Mouse (Mus musculus) gastrocnemius, adult 8-10 months (tissue): Measurements from ENCODE around the gene Zfp282. TPM values are rescaled to one million over a fixed set of nuclear protein-coding genes. Genes with fewer than 3 reads are reported as not detected.
A peak's percentile ranks its signal among the peaks of the same experiment; 100 is the strongest.

Experiments
- DNase-seq, 2 experiments: peaks; one replicate each; pipeline ENCODE4 v3.0.0; 2022; ENCODE audit warnings: low spot score in 2 of 2
- total RNA-seq, 4 experiments: library from RNA; stranded (reverse); gene quantifications; 2 replicates each; pipeline ENCODE4 v1.2.4; 2022

Zfp282 gene
- total RNA-seq, 4 experiments from 2014 or later, result 4.7 to 5.9 (median 4.9) TPM

DNA sequence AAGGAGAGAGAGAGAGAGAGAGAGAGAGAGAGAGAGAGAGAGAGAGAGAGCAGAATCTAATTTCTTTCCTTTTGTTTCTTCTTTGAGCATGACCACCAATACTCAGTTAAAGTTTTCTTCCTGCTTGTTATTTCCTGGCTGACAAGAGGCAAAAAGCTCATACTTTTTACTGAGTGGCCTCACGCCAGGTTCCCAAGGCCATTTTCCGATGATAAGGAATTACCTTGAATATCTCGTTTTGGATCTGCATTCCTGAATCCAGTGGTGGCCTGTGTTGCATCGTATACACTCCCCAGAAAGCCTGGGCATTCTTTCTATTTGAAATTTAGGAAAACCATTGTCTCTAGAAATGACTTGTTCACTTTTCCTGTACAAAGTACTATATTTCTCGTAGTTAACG lies 22.4 kb downstream of the Zfp282 start:
- DNase-seq, result no peak

- DNase-seq, result no peak
These were observed 26.6 kb downstream of the Zfp282 start for GRCm38 (mm10) chr6:47903587-47903986.

GRCm38 (mm10) chr6:47904361-47904760 lies 27.4 kb downstream of the Zfp282 start:
- no peak for DNase-seq

DNA sequence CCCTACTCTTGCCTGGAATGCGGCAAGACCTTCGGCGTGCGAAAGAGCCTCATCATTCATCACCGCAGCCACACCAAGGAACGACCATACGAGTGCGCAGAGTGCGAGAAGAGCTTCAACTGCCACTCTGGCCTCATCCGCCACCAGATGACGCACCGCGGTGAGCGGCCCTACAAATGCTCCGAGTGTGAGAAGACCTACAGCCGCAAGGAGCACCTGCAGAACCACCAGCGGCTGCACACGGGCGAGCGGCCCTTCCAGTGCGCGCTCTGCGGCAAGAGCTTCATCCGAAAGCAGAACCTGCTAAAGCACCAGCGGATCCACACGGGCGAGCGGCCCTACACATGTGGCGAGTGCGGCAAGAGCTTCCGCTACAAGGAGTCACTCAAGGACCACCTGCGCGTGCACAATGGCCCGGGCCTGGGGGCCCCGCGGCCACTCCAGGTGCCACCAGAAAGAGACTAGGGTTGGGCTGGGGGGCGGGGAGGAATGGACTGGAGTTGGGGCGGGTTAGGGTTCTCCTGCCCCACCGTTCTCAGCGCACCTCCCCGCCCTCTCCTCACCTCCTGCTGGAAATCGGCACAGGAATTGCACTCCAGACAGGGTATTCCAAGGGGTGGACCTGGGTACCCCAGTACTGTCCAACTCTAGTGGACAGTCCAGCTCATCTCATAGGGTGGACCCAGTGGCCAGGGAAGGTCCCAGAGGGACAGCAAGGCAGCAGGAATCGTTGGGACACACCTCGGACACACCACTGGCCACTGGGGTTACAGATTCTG lies 28.1 kb downstream of the Zfp282 start:
- no peak for DNase-seq

GRCm38 (mm10) chr6:47906326-47906725 lies 29.3 kb downstream of the Zfp282 start:
- no peak for DNase-seq

DNA sequence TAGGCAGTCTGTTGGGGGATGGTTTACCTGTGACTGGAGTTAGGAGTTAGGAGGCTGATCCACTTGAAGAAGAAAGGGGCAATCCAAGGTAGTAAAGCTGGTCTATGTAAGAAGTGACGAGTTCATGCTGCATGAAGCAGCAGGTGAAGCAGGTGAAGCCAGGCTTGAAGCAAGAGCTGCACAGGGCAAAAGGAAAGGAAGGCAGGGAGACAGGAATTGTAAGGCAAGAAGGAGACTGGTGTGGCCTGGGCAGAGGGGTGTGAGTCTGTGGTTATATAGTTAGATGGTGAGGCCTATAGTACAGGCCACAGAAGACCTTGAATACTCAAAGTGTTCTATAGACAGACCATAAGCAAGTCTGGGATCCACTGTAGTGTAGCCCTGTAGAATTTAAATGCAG lies 32.0 kb downstream of the Zfp282 start:
- no peak for DNase-seq

- DNase-seq, result no peak
These were observed 34.6 kb downstream of the Zfp282 start for GRCm38 (mm10) chr6:47911650-47912049.

GRCm38 (mm10) chr6:47912991-47913390 lies 36.0 kb downstream of the Zfp282 start:
- no peak for DNase-seq

DNA sequence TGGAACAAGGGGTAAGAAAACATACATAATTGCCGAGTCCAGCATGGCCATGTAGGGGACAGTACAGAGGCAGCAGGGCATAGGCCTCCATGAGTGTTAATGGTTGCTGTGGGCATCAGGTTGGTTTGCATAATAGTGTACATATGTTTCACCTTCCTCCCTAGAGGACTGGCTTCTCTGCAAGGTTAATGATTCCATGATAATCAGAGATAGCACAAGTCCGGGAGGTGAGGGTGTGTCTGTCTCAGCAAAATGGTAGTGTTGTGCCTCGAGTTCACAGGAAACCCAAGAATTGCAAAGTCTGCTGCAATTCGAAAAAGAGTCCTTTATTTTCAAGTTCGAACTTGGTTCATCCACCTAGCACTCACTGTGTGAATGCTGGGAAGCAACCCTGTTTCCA lies 40.0 kb downstream of the Zfp282 start:
- no peak for DNase-seq

DNA sequence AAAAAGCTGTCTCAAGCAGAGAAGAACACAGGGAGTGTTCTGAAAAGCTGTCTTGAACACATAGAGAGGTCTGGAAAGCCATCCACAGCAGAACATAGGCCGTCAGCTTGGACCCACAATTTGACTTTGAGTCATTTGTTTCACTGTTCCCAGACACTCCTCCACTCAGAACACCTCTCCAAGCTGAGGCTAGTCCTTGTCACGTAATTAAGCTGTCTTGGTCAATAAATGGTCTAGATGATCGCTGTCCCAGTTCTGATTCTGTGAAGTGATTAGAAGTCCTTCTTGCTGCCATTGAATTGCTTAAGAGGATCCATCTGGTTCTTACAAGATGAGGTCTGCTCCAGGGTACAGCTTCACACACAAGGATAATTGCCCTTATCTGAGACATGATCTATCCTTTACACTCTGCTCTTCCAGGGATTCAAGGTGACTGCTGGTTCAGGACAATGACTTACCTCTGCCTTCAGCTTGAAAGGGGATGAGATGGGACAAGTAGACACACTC lies 41.8 kb downstream of the Zfp282 start:
- DNase-seq, result no peak

DNA sequence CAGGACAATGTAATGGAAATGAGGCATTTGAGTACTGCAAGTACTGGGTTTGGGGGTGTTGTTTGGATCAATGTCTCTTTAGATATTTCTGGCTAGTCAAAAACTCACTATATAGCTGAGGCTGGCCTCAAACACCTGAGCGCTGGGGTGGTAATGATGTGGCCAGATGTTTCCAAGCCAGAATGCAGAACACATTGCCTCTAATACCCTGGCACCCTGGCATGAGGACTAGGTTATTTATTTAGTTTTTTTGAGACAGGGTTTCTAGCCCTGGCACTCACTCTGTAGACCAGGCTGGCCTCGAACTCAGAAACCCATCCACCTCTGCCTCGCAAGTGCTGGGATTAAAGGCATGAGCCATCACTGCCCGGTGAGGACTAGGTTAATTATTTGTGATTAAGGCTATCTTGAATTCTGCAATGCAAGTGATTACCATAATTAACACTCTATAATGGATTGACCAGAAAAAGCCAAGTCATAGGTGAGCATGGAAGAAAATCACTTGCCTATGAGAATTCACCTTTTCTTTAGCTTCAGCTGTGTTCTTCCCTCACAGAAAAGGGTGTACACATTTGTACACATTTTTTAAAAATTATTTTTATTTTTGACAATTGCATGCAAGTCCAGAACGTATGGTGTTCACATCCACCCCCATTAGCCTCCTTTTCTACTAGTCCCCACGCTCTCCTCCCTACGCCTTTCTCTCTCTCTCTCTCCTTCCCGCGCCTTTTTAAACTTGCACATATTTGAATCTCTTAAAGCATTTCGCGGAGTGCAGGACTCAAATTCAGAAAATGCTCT lies 42.8 kb downstream of the Zfp282 start:
- DNase-seq, result no peak

GRCm38 (mm10) chr6:47920447-47921340 lies 43.7 kb downstream of the Zfp282 start, which contains the start of gene Zfp212:
TSS of gene Zfp212 (plus strand) at chr6:47920476.
- DNase-seq, result peak; percentile 61 to 71

- DNase-seq, result no peak
These were observed 65.5 kb downstream of the Zfp282 start for GRCm38 (mm10) chr6:47942461-47942860.

DNA sequence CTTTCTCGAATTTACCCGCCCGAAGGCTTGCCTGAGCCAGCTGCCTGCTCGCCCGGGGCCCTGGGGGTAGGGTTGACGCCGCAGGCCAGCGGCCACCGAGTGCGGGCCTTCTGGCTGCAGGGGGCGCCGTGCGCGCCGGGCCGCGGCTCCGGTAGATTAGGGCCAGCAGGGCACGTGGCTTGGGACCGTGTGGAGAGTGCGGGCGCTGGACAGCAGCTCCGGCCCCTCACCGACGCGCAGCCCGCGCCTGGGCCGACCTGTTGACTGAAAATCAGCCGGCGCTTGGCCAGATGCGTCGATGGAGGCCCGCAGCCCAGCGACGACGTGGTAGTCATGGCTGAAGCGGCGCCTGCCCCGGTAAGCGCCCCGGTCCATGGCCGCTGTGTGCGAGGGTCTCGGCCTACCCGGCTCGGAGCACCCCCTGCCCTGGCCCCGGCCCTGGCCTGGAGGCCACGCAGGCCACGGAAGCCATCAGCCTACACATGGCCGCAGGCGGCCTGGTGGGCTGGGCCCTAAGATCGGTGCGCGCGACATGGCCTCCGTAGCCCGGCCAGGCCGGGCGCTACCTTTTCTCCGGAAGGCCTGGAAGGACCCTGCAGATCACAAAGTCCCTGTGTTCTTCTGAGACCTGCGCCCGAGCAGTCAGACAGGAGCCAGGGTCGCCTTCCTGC lies 66.2 kb downstream of the Zfp282 start:
- DNase-seq, result peak; percentile 54 to 66

DNA sequence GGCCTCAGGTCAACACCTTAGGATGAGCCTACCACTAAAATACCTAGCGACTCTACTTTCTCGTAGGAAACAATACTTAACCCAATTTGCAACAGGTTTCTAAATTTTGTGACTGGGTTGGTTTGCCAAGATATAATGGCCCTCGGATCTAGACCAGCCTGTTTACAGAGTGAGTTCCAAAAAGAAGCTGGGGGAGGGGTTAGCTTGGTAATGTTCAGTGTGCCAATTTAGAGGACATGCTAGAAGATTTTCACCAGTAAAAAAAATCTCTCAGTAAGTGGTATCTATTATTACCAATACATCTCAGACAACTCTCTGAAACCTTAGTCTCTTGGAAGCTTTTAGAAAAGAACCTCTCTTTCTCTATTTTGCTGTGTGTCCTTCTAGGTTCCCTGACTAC lies 66.7 kb downstream of the Zfp282 start:
- no peak for DNase-seq

- no peak for DNase-seq
These were observed 70.4 kb downstream of the Zfp282 start for GRCm38 (mm10) chr6:47947388-47947787.

DNA sequence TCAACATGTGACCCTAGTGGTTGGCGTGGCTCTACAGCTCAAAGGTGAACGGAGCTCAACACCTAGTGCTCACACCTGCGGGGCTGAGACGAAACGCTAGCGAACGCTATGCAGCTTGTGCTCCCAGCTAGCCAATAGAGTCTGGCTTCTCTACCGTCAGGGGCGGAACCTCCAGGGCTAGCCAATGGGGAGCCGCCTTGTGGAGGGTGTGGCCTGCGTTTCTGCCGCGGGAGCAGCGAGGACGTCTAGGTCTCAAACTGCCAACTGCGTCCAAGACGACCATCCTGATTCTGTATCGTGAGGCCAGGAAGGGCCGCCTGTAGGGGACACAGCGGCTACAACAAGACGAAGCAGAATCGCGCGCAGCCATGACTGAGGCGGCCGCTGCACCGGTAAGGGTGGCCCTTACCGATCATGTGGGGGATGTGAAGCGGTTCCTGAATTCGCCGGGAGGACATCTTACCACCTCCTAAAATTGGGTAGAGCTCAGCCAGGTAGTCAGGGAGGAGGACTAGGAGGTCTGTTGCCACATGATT lies 76.3 kb downstream of the Zfp282 start, which contains the start of gene Zfp956:
TSS of gene Zfp956 (plus strand) at position 200 of the 536 bp plus-strand sequence.
- DNase-seq, result peak; percentile 91 to 92

- DNase-seq, result no peak
These were observed 77.4 kb downstream of the Zfp282 start for GRCm38 (mm10) chr6:47954425-47954824.

- no peak for DNase-seq
These were observed 80.8 kb downstream of the Zfp282 start for GRCm38 (mm10) chr6:47957816-47958215.
